Mouse (Mus musculus): Measurements from ENCODE around the gene Lclat1.
"Not testable (repeated sequence)": the region's sequence is repeated elsewhere in the genome, so short reads cannot be mapped to it uniquely, and the experiment has no call there.

The Lclat1 gene

GRCm38 (mm10) chr17:73142029-73142428 lies 34.2 kb downstream of the Lclat1 start:
- no peak for DNase-seq (ENCODE audit: low spot score in 2 of 2)

- no peak for DNase-seq (ENCODE audit: low spot score in 2 of 2)
These were observed 34.7 kb downstream of the Lclat1 start for GRCm38 (mm10) chr17:73142445-73142844.

- DNase-seq (ENCODE audit: low spot score in 2 of 2): no peak
These were observed 37.6 kb downstream of the Lclat1 start for GRCm38 (mm10) chr17:73145426-73145825.

GRCm38 (mm10) chr17:73148607-73149006 lies 40.8 kb downstream of the Lclat1 start:
- DNase-seq (ENCODE audit: low spot score in 2 of 2): no peak

- DNase-seq (ENCODE audit: low spot score in 2 of 2): not testable (repeated sequence)
These were observed 45.2 kb downstream of the Lclat1 start for GRCm38 (mm10) chr17:73152790-73153525.

- no peak for DNase-seq (ENCODE audit: low spot score in 2 of 2)
These were observed 45.9 kb downstream of the Lclat1 start for GRCm38 (mm10) chr17:73153672-73154071.

- DNase-seq (ENCODE audit: low spot score in 2 of 2): no peak
These were observed 48.8 kb downstream of the Lclat1 start for GRCm38 (mm10) chr17:73156606-73157005.

GRCm38 (mm10) chr17:73161795-73162194 lies 54.0 kb downstream of the Lclat1 start:
- no peak for DNase-seq (ENCODE audit: low spot score in 2 of 2)

- peak in 1 of 2 experiments; percentile 12 for DNase-seq (ENCODE audit: low spot score in 2 of 2)
These were observed 54.8 kb downstream of the Lclat1 start for GRCm38 (mm10) chr17:73162445-73163208.

- no peak for DNase-seq (ENCODE audit: low spot score in 2 of 2)
These were observed 55.8 kb downstream of the Lclat1 start for GRCm38 (mm10) chr17:73163597-73163996.

- DNase-seq (ENCODE audit: low spot score in 2 of 2): no peak
These were observed 56.3 kb downstream of the Lclat1 start for GRCm38 (mm10) chr17:73164121-73164520.

- DNase-seq (ENCODE audit: low spot score in 2 of 2): no peak
These were observed 61.7 kb downstream of the Lclat1 start for GRCm38 (mm10) chr17:73169461-73169860.

GRCm38 (mm10) chr17:73170141-73170540 lies 62.4 kb downstream of the Lclat1 start:
- no peak for DNase-seq (ENCODE audit: low spot score in 2 of 2)

- peak; percentile 40 to 66 for DNase-seq (ENCODE audit: low spot score in 2 of 2)
These were observed 66.3 kb downstream of the Lclat1 start for GRCm38 (mm10) chr17:73174083-73174562.

- DNase-seq (ENCODE audit: low spot score in 2 of 2): no peak
These were observed 67.9 kb downstream of the Lclat1 start for GRCm38 (mm10) chr17:73175720-73176119.

GRCm38 (mm10) chr17:73177079-73177478 lies 69.3 kb downstream of the Lclat1 start:
- no peak for DNase-seq (ENCODE audit: low spot score in 2 of 2)

- no peak for DNase-seq (ENCODE audit: low spot score in 2 of 2)
These were observed 79.1 kb downstream of the Lclat1 start for GRCm38 (mm10) chr17:73186929-73187328.

- DNase-seq (ENCODE audit: low spot score in 2 of 2): no peak
These were observed 86.4 kb downstream of the Lclat1 start for GRCm38 (mm10) chr17:73194146-73194545.

GRCm38 (mm10) chr17:73194575-73194974 lies 86.8 kb downstream of the Lclat1 start:
- no peak for DNase-seq (ENCODE audit: low spot score in 2 of 2)

- no peak for DNase-seq (ENCODE audit: low spot score in 2 of 2)
These were observed 87.4 kb downstream of the Lclat1 start for GRCm38 (mm10) chr17:73195074-73195723.

- DNase-seq (ENCODE audit: low spot score in 2 of 2): peak in 1 of 2 experiments; percentile 33
These were observed 88.4 kb downstream of the Lclat1 start for GRCm38 (mm10) chr17:73196139-73196538.

- no peak for DNase-seq (ENCODE audit: low spot score in 2 of 2)
These were observed 89.9 kb downstream of the Lclat1 start for GRCm38 (mm10) chr17:73197724-73198123.

Data from right cerebral cortex, postnatal 10 days (tissue).